Mouse (Mus musculus) ES-Bruce4 (cell line): ENCODE results near the gene Lsmem1.

ENCODE experiments used
- CTCF ChIP-seq: IDR thresholded peaks from one replicate; pipeline ENCODE4 v1.8.1; 2011; ENCODE audit warnings: low read depth, low read length
- EP300 ChIP-seq: IDR thresholded peaks from 2 replicates; pipeline ENCODE4 v1.6.1; 2011; ENCODE audit warnings: low read depth, low read length; ENCODE audit not compliant: insufficient read depth

DNA sequence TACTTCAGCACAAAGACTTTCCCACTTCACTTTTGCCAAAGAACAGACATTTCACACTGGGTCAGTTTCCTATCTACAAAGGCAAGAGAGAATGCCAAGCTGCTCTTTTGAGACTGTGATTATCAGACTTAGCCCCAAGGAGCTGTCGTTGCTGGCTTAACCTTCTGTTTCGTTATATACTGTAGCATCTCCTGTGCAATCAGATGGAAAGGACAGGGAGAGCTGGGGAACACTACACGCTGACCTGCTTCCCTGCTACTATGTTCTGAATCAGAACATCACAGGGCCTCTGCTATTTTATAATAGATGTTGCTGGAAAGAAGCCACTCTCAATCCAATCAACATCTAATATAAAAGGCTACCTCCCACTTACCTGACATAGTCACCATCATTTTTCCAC is 9.8 kb upstream of the Lsmem1 start:
- no peak for TF ChIP-seq CTCF
- TF ChIP-seq EP300 = no peak
